ENCODE assay signal across 19 mouse cellular contexts in genomic region chr3:128369521-128370127, GRCm38 (mm10).
A peak's percentile ranks its signal among the peaks of the same experiment; 100 is the strongest.
DNase-seq lines count a peak whose midpoint lies in the region; ATAC-seq and TF ChIP-seq lines count a peak whose summit lies in the region.
"Had no signal": no experiment of that assay in that cellular context is flagged by ENCODE, and none has a peak within 500 bp of the region (broad histone marks: within the 10 kb centered on the region; RNA-seq: fewer than 3 reads in every experiment).

No protein-coding gene starts in this region.

- ATAC-seq in embryonic facial prominence, embryonic 14.5 days (ENCODE audit: low read depth), result peak; percentile 93; the same call in 1 of the 2 replicates
- peak; percentile 85 for ATAC-seq in kidney, embryonic 15.5 days (replicated peaks; ENCODE audit: low FRiP score)
- ATAC-seq in Patski, result peak; percentile 92
- ATAC-seq: CD4-positive, CD25-positive, alpha-beta regulatory T cell, adult 4 months had no signal

- peak; percentile 66 for DNase-seq in embryonic facial prominence, embryonic 14.5 days (ENCODE audit: low spot score)
- DNase-seq in embryonic facial prominence, embryonic 10.5 days (ENCODE audit: low spot score), result no peak
- no peak for DNase-seq in kidney, adult 9 months
- peak; percentile 91 for DNase-seq in Patski (ENCODE audit: low read depth, low spot score)
- DNase-seq in mesoderm, embryonic 11.5 days (ENCODE audit: low read depth, low spot score), result peak; percentile 24
- no peak for DNase-seq in urinary bladder, postnatal 36 days (ENCODE audit: low spot score in 2 of 2)
- no peak for DNase-seq in layer of hippocampus, adult 2 months (ENCODE audit: low spot score in 2 of 2)
- DNase-seq: adrenal gland, postnatal 10 days; cerebellum, adult 18-20 months; gastrocnemius, postnatal 14 days; heart, adult 2 months; lung, adult 2 months; lung, postnatal 36 days had no signal

- no peak overlapping the region for H3K4me2 ChIP-seq in embryonic facial prominence, embryonic 14.5 days (ENCODE audit: low read depth, low read length)
- no peak overlapping the region for H3K4me2 ChIP-seq in kidney, embryonic 15.5 days
- H3K4me2 ChIP-seq: heart, embryonic 15.5 days; liver, embryonic 11.5 days; midbrain, embryonic 12.5 days; stomach, embryonic 15.5 days had no signal

- H3K36me3 ChIP-seq in embryonic facial prominence, embryonic 14.5 days (ENCODE audit: control insufficient read depth, insufficient read depth, low read length), result no peaks in the 10 kb centered on the region
- no peaks in the 10 kb centered on the region for H3K36me3 ChIP-seq in embryonic facial prominence, embryonic 10.5 days (replicated peaks)
- no peaks in the 10 kb centered on the region for H3K36me3 ChIP-seq in kidney, embryonic 15.5 days
- H3K36me3 ChIP-seq: heart, embryonic 15.5 days; midbrain, embryonic 12.5 days; stomach, embryonic 15.5 days had no signal

- no peaks in the 10 kb centered on the region for H3K9me3 ChIP-seq in embryonic facial prominence, embryonic 14.5 days (ENCODE audit: control insufficient read depth, low read length)
- H3K9me3 ChIP-seq in embryonic facial prominence, embryonic 10.5 days, result no peaks in the 10 kb centered on the region
- no peaks in the 10 kb centered on the region for H3K9me3 ChIP-seq in kidney, embryonic 15.5 days (replicated peaks)
- H3K9me3 ChIP-seq: heart, embryonic 15.5 days; midbrain, embryonic 12.5 days; stomach, embryonic 15.5 days had no signal

- no peak overlapping the region for H3K4me3 ChIP-seq in embryonic facial prominence, embryonic 14.5 days (ENCODE audit: low read depth, low read length)
- H3K4me3 ChIP-seq in embryonic facial prominence, embryonic 10.5 days, result no peak overlapping the region
- no peak overlapping the region for H3K4me3 ChIP-seq in kidney, embryonic 15.5 days (replicated peaks)
- H3K4me3 ChIP-seq in layer of hippocampus, adult 2 months, result no peak overlapping the region
- H3K4me3 ChIP-seq: heart, adult 2 months; heart, embryonic 15.5 days; midbrain, embryonic 12.5 days; stomach, embryonic 15.5 days had no signal

- TF ChIP-seq CTCF in Patski (IDR thresholded peaks at IDR 0.05), result no peak
- no peak for TF ChIP-seq CTCF in layer of hippocampus, adult 2 months (conservative IDR thresholded peaks at IDR 0.05)

- H3K9ac ChIP-seq in embryonic facial prominence, embryonic 14.5 days (ENCODE audit: low read depth, low read length), result no peak overlapping the region
- H3K9ac ChIP-seq in kidney, embryonic 15.5 days, result no peak overlapping the region
- H3K9ac ChIP-seq: heart, embryonic 15.5 days; midbrain, embryonic 12.5 days; stomach, embryonic 15.5 days had no signal

- H3K27me3 ChIP-seq in embryonic facial prominence, embryonic 14.5 days (replicated peaks; ENCODE audit: control insufficient read depth, insufficient read depth, low read length), result no peaks in the 10 kb centered on the region
- no peaks in the 10 kb centered on the region for H3K27me3 ChIP-seq in embryonic facial prominence, embryonic 10.5 days (replicated peaks; ENCODE audit: low read depth, poor library complexity, severe bottlenecking)
- peaks cover 26% of the 10 kb centered on the region for H3K27me3 ChIP-seq in kidney, embryonic 15.5 days
- H3K27me3 ChIP-seq in Patski, result no peaks in the 10 kb centered on the region
- H3K27me3 ChIP-seq: heart, embryonic 15.5 days; midbrain, embryonic 12.5 days; stomach, embryonic 15.5 days had no signal

- no peaks in the 10 kb centered on the region for H3K4me1 ChIP-seq in embryonic facial prominence, embryonic 14.5 days (ENCODE audit: control insufficient read depth, insufficient read depth, low read length)
- H3K4me1 ChIP-seq in embryonic facial prominence, embryonic 10.5 days, result no peaks in the 10 kb centered on the region
- no peaks in the 10 kb centered on the region for H3K4me1 ChIP-seq in kidney, embryonic 15.5 days
- H3K4me1 ChIP-seq: heart, embryonic 15.5 days; stomach, embryonic 15.5 days had no signal

- no peak overlapping the region for H3K27ac ChIP-seq in embryonic facial prominence, embryonic 14.5 days (replicated peaks; ENCODE audit: low read depth, low read length)
- H3K27ac ChIP-seq in embryonic facial prominence, embryonic 10.5 days (replicated peaks), result no peak overlapping the region
- H3K27ac ChIP-seq in kidney, embryonic 15.5 days, result no peak overlapping the region
- H3K27ac ChIP-seq in layer of hippocampus, adult 2 months, result no peak overlapping the region
- H3K27ac ChIP-seq: heart, adult 2 months; heart, embryonic 15.5 days; midbrain, embryonic 12.5 days; stomach, embryonic 15.5 days had no signal

- in situ Hi-C loops in Patski (cut with MboI; ENCODE audit: low pct_unique_long_range_greater_than_20kb), result no loop called here

- POLR2A ChIA-PET in Patski (lab: Charles Lee), result no interaction called here

- CTCF ChIA-PET in Patski (lab: Charles Lee), result interaction anchor here (0.8 kb wide), 1 partner anchor 45 kb away, joined by 4 read pairs; no protein-coding TSS in a partner anchor

- 23% methylated on average over 5 of the region's 5 CpGs for WGBS in embryonic facial prominence, embryonic 14.5 days
- 22% methylated on average over 5 of the region's 5 CpGs for WGBS in embryonic facial prominence, embryonic 10.5 days
- 50% methylated on average over 5 of the region's 5 CpGs for WGBS in kidney, embryonic 15.5 days

Comparison
In these comparisons a context has a peak if more than half of its experiments do, and no peak if none do; other contexts are left out.
1. DNase-seq: peak in embryonic facial prominence, embryonic 14.5 days (single experiment), Patski (single experiment) and mesoderm, embryonic 11.5 days (single experiment); none in embryonic facial prominence, embryonic 10.5 days (single experiment), kidney, adult 9 months (single experiment), urinary bladder, postnatal 36 days (0 of 2) and layer of hippocampus, adult 2 months (0 of 2).
2. Peak in every context shown above with its lines, with median percentiles within 50 percentile points of each other: ATAC-seq.